Mouse (Mus musculus) CH12F3 (cell line): ENCODE results near the gene Hgd.

Experiments used
- in situ Hi-C: fragments of 300-500 bp; cut with MboI; formaldehyde crosslinking; loops from 2 replicates; pipeline ENCODE4 v1.14.3; 2020; ENCODE audit warnings: low sequenced_read_pairs

Gene Hgd

GRCm38 (mm10) chr16:37579994-37580393, at the start of gene Hgd:
TSS of gene Hgd (plus strand) at chr16:37580153.
- in situ Hi-C loops = no loop called here

GRCm38 (mm10) chr16:37530170-37530569, 49.8 kb upstream of the Hgd start:
- in situ Hi-C loops = no loop called here

GRCm38 (mm10) chr16:37532046-37532445, 47.9 kb upstream of the Hgd start:
- in situ Hi-C loops = no loop called here

GRCm38 (mm10) chr16:37533369-37534068, 46.4 kb upstream of the Hgd start:
- in situ Hi-C loops = no loop called here

- in situ Hi-C loops = no loop called here
Measured at GRCm38 (mm10) chr16:37539240-37539610, 40.7 kb upstream of the Hgd start.

GRCm38 (mm10) chr16:37539611-37540580, 40.1 kb upstream of the Hgd start, which contains the start of the genes Gtf2e1 and Rabl3:
TSS of gene Gtf2e1 (minus strand) at chr16:37539789.
TSS of gene Rabl3 (plus strand) at chr16:37539885.
- in situ Hi-C loops = no loop called here

- in situ Hi-C loops = no loop called here
Measured at GRCm38 (mm10) chr16:37540776-37541175, 39.2 kb upstream of the Hgd start.

GRCm38 (mm10) chr16:37546312-37546711, 33.6 kb upstream of the Hgd start:
- in situ Hi-C loops = no loop called here

- in situ Hi-C loops = no loop called here
Measured at GRCm38 (mm10) chr16:37550266-37550665, 29.7 kb upstream of the Hgd start.

- in situ Hi-C loops = no loop called here
Measured at GRCm38 (mm10) chr16:37550981-37551380, 29.0 kb upstream of the Hgd start.

- in situ Hi-C loops = no loop called here
Measured at GRCm38 (mm10) chr16:37552824-37553223, 27.1 kb upstream of the Hgd start.

- in situ Hi-C loops = no loop called here
Measured at GRCm38 (mm10) chr16:37562414-37562813, 17.5 kb upstream of the Hgd start.

- in situ Hi-C loops = no loop called here
Measured at GRCm38 (mm10) chr16:37562961-37563360, 17.0 kb upstream of the Hgd start.

- in situ Hi-C loops = no loop called here
Measured at GRCm38 (mm10) chr16:37565117-37565516, 14.8 kb upstream of the Hgd start.

GRCm38 (mm10) chr16:37566107-37566506, 13.8 kb upstream of the Hgd start:
- in situ Hi-C loops = no loop called here

- in situ Hi-C loops = no loop called here
Measured at GRCm38 (mm10) chr16:37567113-37568050, 12.6 kb upstream of the Hgd start.

GRCm38 (mm10) chr16:37571554-37571953, 8.4 kb upstream of the Hgd start:
- in situ Hi-C loops = no loop called here

GRCm38 (mm10) chr16:37572117-37572754, 7.7 kb upstream of the Hgd start:
- in situ Hi-C loops = no loop called here

GRCm38 (mm10) chr16:37573061-37573460, 6.9 kb upstream of the Hgd start:
- in situ Hi-C loops = no loop called here

- in situ Hi-C loops = no loop called here
Measured at GRCm38 (mm10) chr16:37575325-37575724, 4.6 kb upstream of the Hgd start.
